Comparison of ENCODE assay signal across 27 mouse cellular contexts in the genomic region with DNA sequence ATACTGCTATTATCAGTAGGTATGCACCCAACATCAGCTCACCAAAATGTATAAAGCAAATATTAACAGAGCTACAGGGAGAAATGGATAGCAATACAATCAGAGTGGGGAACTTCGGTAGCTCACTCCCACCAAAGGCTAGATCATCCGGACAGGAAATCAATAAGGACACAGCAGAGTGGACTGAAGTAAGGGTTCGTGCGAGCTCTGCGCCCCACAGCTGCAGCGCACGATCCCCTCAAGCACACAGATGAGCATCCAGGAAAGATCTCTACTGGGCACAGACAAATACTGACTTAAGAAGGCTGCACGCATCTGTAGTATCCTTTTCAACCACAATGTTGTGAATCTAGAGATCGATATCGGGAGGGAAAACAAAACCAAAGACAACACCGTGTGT.
DNase-seq lines count a peak whose midpoint lies in the region; ATAC-seq and TF ChIP-seq lines count a peak whose summit lies in the region.
"Had no signal": no experiment of that assay in that cellular context is flagged by ENCODE, and none has a peak within 500 bp of the region (broad histone marks: within the 10 kb centered on the region; RNA-seq: fewer than 3 reads in every experiment).

No protein-coding gene starts in this region.

- no peaks in the 10 kb centered on the region for H3K9me3 ChIP-seq in heart, embryonic 16.5 days (replicated peaks; ENCODE audit: control insufficient read depth, low read length)
- H3K9me3 ChIP-seq in kidney, postnatal 0 days (replicated peaks; ENCODE audit: low read length), result no peaks in the 10 kb centered on the region
- no peaks in the 10 kb centered on the region for H3K9me3 ChIP-seq in CH12.LX (replicated peaks; ENCODE audit: low read length)
- H3K9me3 ChIP-seq in liver, postnatal 0 days (ENCODE audit: low read length), result no peaks in the 10 kb centered on the region
- H3K9me3 ChIP-seq: heart, embryonic 15.5 days; hindbrain, embryonic 12.5 days; limb, embryonic 12.5 days; lung, embryonic 15.5 days; midbrain, embryonic 12.5 days; neural tube, embryonic 15.5 days had no signal

- no peaks in the 10 kb centered on the region for H3K27me3 ChIP-seq in heart, embryonic 16.5 days (ENCODE audit: control insufficient read depth, insufficient read depth, low read length)
- no peaks in the 10 kb centered on the region for H3K27me3 ChIP-seq in kidney, postnatal 0 days (ENCODE audit: insufficient read depth, low read length)
- H3K27me3 ChIP-seq in CH12.LX (replicated peaks), result no peaks in the 10 kb centered on the region
- H3K27me3 ChIP-seq in liver, postnatal 0 days (ENCODE audit: insufficient read depth, low read length), result no peaks in the 10 kb centered on the region
- H3K27me3 ChIP-seq: heart, embryonic 15.5 days; hindbrain, embryonic 12.5 days; limb, embryonic 12.5 days; lung, embryonic 15.5 days; midbrain, embryonic 12.5 days; neural tube, embryonic 15.5 days; Patski had no signal

- H3K4me2 ChIP-seq in heart, embryonic 16.5 days (ENCODE audit: low read depth, low read length), result peak overlapping the region; percentile 23; the same call in 1 of the 2 replicates
- H3K4me2 ChIP-seq in kidney, postnatal 0 days (ENCODE audit: low read length), result peak overlapping the region; percentile 41
- peak overlapping the region; percentile 54 for H3K4me2 ChIP-seq in CH12.LX (ENCODE audit: insufficient read depth, low read depth, poor library complexity, severe bottlenecking)
- H3K4me2 ChIP-seq in liver, postnatal 0 days (ENCODE audit: low read depth, low read length), result peak overlapping the region; percentile 48
- H3K4me2 ChIP-seq: heart, embryonic 15.5 days; hindbrain, embryonic 12.5 days; limb, embryonic 12.5 days; lung, embryonic 15.5 days; midbrain, embryonic 12.5 days; neural tube, embryonic 15.5 days had no signal

- TF ChIP-seq POLR2A in CH12.LX (IDR thresholded peaks at IDR 0.05; ENCODE audit: low read depth, low read length), result no peak

- dilution Hi-C loops in CH12.LX (cut with MboI; ENCODE audit: extremely low pct_ligation_motif_present, extremely low pct_unique_long_range_greater_than_20kb, low sequenced_read_pairs), result no loop called here

- TF ChIP-seq EP300 in CH12.LX (IDR thresholded peaks at IDR 0.05; ENCODE audit: low read length), result no peak
- no peak for TF ChIP-seq EP300 in liver, postnatal 0 days (IDR thresholded peaks at IDR 0.05; ENCODE audit: low read depth)

- no peak overlapping the region for H3K4me3 ChIP-seq in heart, embryonic 16.5 days (ENCODE audit: low read length)
- no peak overlapping the region for H3K4me3 ChIP-seq in kidney, postnatal 0 days (replicated peaks; ENCODE audit: low read depth, low read length)
- H3K4me3 ChIP-seq in CH12.LX (replicated peaks in 1 of 3; ENCODE audit: low read depth in 2 of 3, low read length in 2 of 3, poor library complexity in 1 of 3), result peak overlapping the region; percentile 1 to 17 (median 7)
- H3K4me3 ChIP-seq in liver, postnatal 0 days (ENCODE audit: low read depth, low read length), result 0 out of 2 replicates have a peak overlapping the region, but pooled peaks have one; percentile 5
- H3K4me3 ChIP-seq: erythroblast, embryonic 14.5 days; heart, embryonic 15.5 days; hindbrain, embryonic 12.5 days; layer of hippocampus, adult 2 months; left cerebral cortex, adult 2 months; limb, embryonic 12.5 days; lung, embryonic 15.5 days; midbrain, embryonic 12.5 days; neural tube, embryonic 15.5 days had no signal

- in situ Hi-C loops in CH12.LX (cut with MboI; ENCODE audit: low pct_ligation_motif_present, low pct_unique_long_range_greater_than_20kb, low sequenced_read_pairs), result no loop called here

- H3K79me2 ChIP-seq in CH12.LX (replicated peaks; ENCODE audit: control insufficient read depth, extremely low read depth, insufficient read depth, poor library complexity, severe bottlenecking), result no peaks in the 10 kb centered on the region

- no peaks in the 10 kb centered on the region for H3K36me3 ChIP-seq in heart, embryonic 16.5 days (ENCODE audit: control insufficient read depth, insufficient read depth)
- H3K36me3 ChIP-seq in kidney, postnatal 0 days (ENCODE audit: insufficient read depth, low read length), result no peaks in the 10 kb centered on the region
- no peaks in the 10 kb centered on the region for H3K36me3 ChIP-seq in CH12.LX (replicated peaks in 1 of 2; ENCODE audit: control insufficient read depth in 1 of 2, insufficient read depth in 1 of 2, low read length in 1 of 2)
- H3K36me3 ChIP-seq in liver, postnatal 0 days (replicated peaks; ENCODE audit: insufficient read depth, low read length), result no peaks in the 10 kb centered on the region
- H3K36me3 ChIP-seq: heart, embryonic 15.5 days; hindbrain, embryonic 12.5 days; limb, embryonic 12.5 days; lung, embryonic 15.5 days; midbrain, embryonic 12.5 days; neural tube, embryonic 15.5 days had no signal

- TF ChIP-seq CTCF in kidney, postnatal 0 days (IDR thresholded peaks at IDR 0.05; ENCODE audit: low read depth), result no peak
- TF ChIP-seq CTCF in CH12.LX (conservative IDR thresholded peaks at IDR 0.05 in 1 of 2, IDR thresholded peaks at IDR 0.05 in 1 of 2; ENCODE audit: low read depth in 2 of 2, low read length in 2 of 2), result no peak
- TF ChIP-seq CTCF in liver, postnatal 0 days (IDR thresholded peaks at IDR 0.05; ENCODE audit: low read depth), result no peak

- TF ChIP-seq RAD21 in CH12.LX (IDR thresholded peaks at IDR 0.05; ENCODE audit: low read depth, low read length), result no peak

- H3K27ac ChIP-seq in heart, embryonic 16.5 days (ENCODE audit: low read length), result no peak overlapping the region
- H3K27ac ChIP-seq in kidney, postnatal 0 days, result no peak overlapping the region
- H3K27ac ChIP-seq in CH12.LX (ENCODE audit: insufficient read depth, low read depth), result peak overlapping the region; percentile 17; the same call in 1 of the 2 replicates
- no peak overlapping the region for H3K27ac ChIP-seq in liver, postnatal 0 days (ENCODE audit: low read depth)
- H3K27ac ChIP-seq: heart, embryonic 15.5 days; hindbrain, embryonic 12.5 days; layer of hippocampus, adult 2 months; left cerebral cortex, adult 2 months; limb, embryonic 12.5 days; liver, embryonic 14.5 days; lung, embryonic 15.5 days; midbrain, embryonic 12.5 days; neural tube, embryonic 15.5 days had no signal

- 80% methylated on average over 11 of the region's 11 CpGs for WGBS in heart, embryonic 16.5 days
- WGBS in kidney, postnatal 0 days, result 60% methylated on average over 11 of the region's 11 CpGs
- WGBS in liver, postnatal 0 days (ENCODE audit: insufficient replicate concordance), result 57% methylated on average over 11 of the region's 11 CpGs

- H3K4me1 ChIP-seq in heart, embryonic 16.5 days (ENCODE audit: control insufficient read depth, insufficient read depth, low read length), result no peaks in the 10 kb centered on the region
- no peaks in the 10 kb centered on the region for H3K4me1 ChIP-seq in kidney, postnatal 0 days (replicated peaks; ENCODE audit: insufficient read depth, low read length)
- H3K4me1 ChIP-seq in CH12.LX (ENCODE audit: control insufficient read depth in 1 of 2, insufficient read depth in 2 of 2), result peaks cover 8 to 16% of the 10 kb centered on the region in 2 experiments; a peak in 3 of 4 replicates
- H3K4me1 ChIP-seq in liver, postnatal 0 days (ENCODE audit: insufficient read depth), result no peaks in the 10 kb centered on the region
- H3K4me1 ChIP-seq: heart, embryonic 15.5 days; hindbrain, embryonic 12.5 days; limb, embryonic 12.5 days; lung, embryonic 15.5 days; midbrain, embryonic 12.5 days; neural tube, embryonic 15.5 days had no signal

- no peak for ATAC-seq in heart, embryonic 16.5 days (replicated peaks; ENCODE audit: extremely low read depth, insufficient read depth, low FRiP score)
- no peak for ATAC-seq in kidney, postnatal 0 days (replicated peaks; ENCODE audit: low FRiP score, low read depth)
- ATAC-seq in liver, postnatal 0 days, result no peak
- ATAC-seq: forebrain, embryonic 16.5 days; intestine, postnatal 0 days; Patski had no signal

- H3K9ac ChIP-seq in heart, embryonic 16.5 days (ENCODE audit: low read length), result no peak overlapping the region
- H3K9ac ChIP-seq in kidney, postnatal 0 days (ENCODE audit: low read depth, low read length), result no peak overlapping the region
- peak overlapping the region; percentile 18 for H3K9ac ChIP-seq in CH12.LX (ENCODE audit: insufficient read depth, low read depth)
- H3K9ac ChIP-seq in liver, postnatal 0 days (replicated peaks), result no peak overlapping the region
- H3K9ac ChIP-seq: heart, embryonic 15.5 days; hindbrain, embryonic 12.5 days; limb, embryonic 12.5 days; liver, embryonic 14.5 days; lung, embryonic 15.5 days; midbrain, embryonic 12.5 days; neural tube, embryonic 15.5 days had no signal

- no peak for DNase-seq in heart, adult 8-10 months (ENCODE audit: low spot score)
- no peak for DNase-seq in kidney, postnatal 0 days (ENCODE audit: low spot score)
- no peak for DNase-seq in kidney, postnatal 25 days
- no peak for DNase-seq in CH12.LX (ENCODE audit: extremely low read depth)
- no peak for DNase-seq in liver, postnatal 0 days
- DNase-seq in urinary bladder, postnatal 14 days (ENCODE audit: low spot score), result no peak
- DNase-seq: adrenal gland, postnatal 25 days; cerebellum, adult 18-20 months; cerebellum, postnatal 10 days; heart, postnatal 36 days; retina, postnatal 1 day; right cerebral cortex, postnatal 14 days; thymus, postnatal 14 days had no signal

TF ChIP-seq in CH12.LX, 34 proteins besides CTCF, POLR2A, EP300 and RAD21 (continues in another document):
- TF ChIP-seq USF1 (IDR thresholded peaks at IDR 0.05; ENCODE audit: low read depth, low read length) (no peak), ZMIZ1 (IDR thresholded peaks at IDR 0.05; ENCODE audit: low read depth, low read length) (no peak), KAT2A (IDR thresholded peaks at IDR 0.05; ENCODE audit: insufficient replicate concordance, low read length) (no peak), ZNF384 (IDR thresholded peaks at IDR 0.05; ENCODE audit: low read depth, low read length) (no peak), NELFE (IDR thresholded peaks at IDR 0.05; ENCODE audit: low read depth, low read length) (no peak), SIN3A (IDR thresholded peaks at IDR 0.05; ENCODE audit: low read length) (no peak), USF2 (conservative IDR thresholded peaks at IDR 0.05; ENCODE audit: low read depth, low read length) (no peak), TBP (conservative IDR thresholded peaks at IDR 0.05; ENCODE audit: low read depth, low read length) (no peak), MEF2A (IDR thresholded peaks at IDR 0.05; ENCODE audit: borderline replicate concordance, low read depth, low read length) (no peak), CHD2 (IDR thresholded peaks at IDR 0.05; ENCODE audit: low read length) (no peak), ETS1 (conservative IDR thresholded peaks at IDR 0.05; ENCODE audit: low read depth, low read length) (no peak), RCOR1 (conservative IDR thresholded peaks at IDR 0.05; ENCODE audit: low read depth, low read length) (no peak), MAFK (IDR thresholded peaks at IDR 0.05; ENCODE audit: insufficient replicate concordance, low read length) (no peak), UBTF (IDR thresholded peaks at IDR 0.05; ENCODE audit: low read depth, low read length) (no peak), MYC (IDR thresholded peaks at IDR 0.05; ENCODE audit: low read depth, low read length) (no peak), SMC3 (IDR thresholded peaks at IDR 0.05; ENCODE audit: low read depth, low read length) (no peak)

Comparison
In these comparisons a context has a peak if more than half of its experiments do, and no peak if none do; other contexts are left out.
1. H3K4me3 ChIP-seq: peak in CH12.LX (3 of 3) and liver, postnatal 0 days (single experiment); none in heart, embryonic 16.5 days (single experiment) and kidney, postnatal 0 days (single experiment).
2. Peak in every context shown above with its lines, with median percentiles within 50 percentile points of each other: H3K4me2 ChIP-seq.